Mouse (Mus musculus) G1E (cell line): ENCODE results near the gene Sema6c.

Source experiments
- CTCF ChIP-seq: IDR thresholded peaks from 2 replicates; pipeline ENCODE4 v1.5.1; 2012; ENCODE audit warnings: low read depth, low read length, inconsistent platforms, mixed read lengths
- GATA1 ChIP-seq: IDR thresholded peaks from 2 replicates; pipeline ENCODE4 v1.6.1; 2012; ENCODE audit warnings: borderline replicate concordance, low read length, inconsistent platforms, mixed read lengths
- POLR2AphosphoS5 ChIP-seq: IDR thresholded peaks from 2 replicates; pipeline ENCODE4 v1.6.1; 2012; ENCODE audit warnings: low read depth, low read length, inconsistent platforms; ENCODE audit not compliant: insufficient replicate concordance

GRCm38 (mm10) chr3:95186888-95187287, 26.6 kb downstream of the Sema6c start:
- TF ChIP-seq CTCF (no peak), GATA1 (no peak), POLR2AphosphoS5 (no peak)
